Mouse (Mus musculus) MEL (cell line): ENCODE measurements around the gene Ablim1. TPM values are rescaled to one million over a fixed set of nuclear protein-coding genes. Genes with fewer than 3 reads are reported as not detected.

Source experiments
- DNase-seq: peaks from one replicate; pipeline ENCODE4 v3.0.0; 2011; ENCODE audit warnings: low read depth, low spot score
- H3K27ac ChIP-seq: 2 replicates; pipeline ENCODE4 v1.5.1; 2012; ENCODE audit warnings: low read depth, mild to moderate bottlenecking, control low read depth, low read length, moderate library complexity; ENCODE audit not compliant: control insufficient read depth
- H3K27me3 ChIP-seq, 2 experiments: fragments of 150-350 bp in 1 of 2; sonication (generic) in 1 of 2; 2 replicates each; pipeline ENCODE4 v1.6.1; 2012; ENCODE audit warnings: low read length in 2 of 2, mild to moderate bottlenecking in 2 of 2, improper control_type of control experiment in 1 of 2, moderate library complexity in 1 of 2; ENCODE audit not compliant: insufficient read depth in 2 of 2, control insufficient read depth in 1 of 2
- H3K36me3 ChIP-seq, 2 experiments: 2 replicates each; pipeline ENCODE4 v1.6.1; 2012 to 2014; ENCODE audit warnings: low read length in 2 of 2, improper control_type of control experiment in 1 of 2, inconsistent platforms in 1 of 2, mild to moderate bottlenecking in 1 of 2; ENCODE audit not compliant: insufficient read depth in 2 of 2, control insufficient read depth in 1 of 2
- H3K4me1 ChIP-seq, 2 experiments: fragments of 150-350 bp in 1 of 2; sonication (generic) in 1 of 2; 2 replicates each; pipeline ENCODE4 v1.6.1; 2012; ENCODE audit warnings: low read length in 2 of 2, improper control_type of control experiment in 1 of 2, mild to moderate bottlenecking in 1 of 2; ENCODE audit not compliant: insufficient read depth in 2 of 2, control insufficient read depth in 1 of 2
- H3K4me3 ChIP-seq, 2 experiments: fragments of 150-350 bp in 1 of 2; sonication (generic) in 1 of 2; 2 replicates each; pipeline ENCODE4 v1.5.1; 2012; ENCODE audit warnings: low read depth in 2 of 2, low read length in 2 of 2, mild to moderate bottlenecking in 2 of 2, moderate library complexity in 2 of 2, control low read depth in 1 of 2, improper control_type of control experiment in 1 of 2; ENCODE audit not compliant: control insufficient read depth in 1 of 2, insufficient read depth in 1 of 2
- H3K79me2 ChIP-seq: 2 replicates; pipeline ENCODE4 v1.6.1; 2012; ENCODE audit warnings: mild to moderate bottlenecking, low read length, moderate library complexity; ENCODE audit not compliant: control insufficient read depth, poor library complexity, insufficient read depth
- H3K9ac ChIP-seq: 2 replicates; pipeline ENCODE4 v1.6.1; 2012; ENCODE audit warnings: low read depth, mild to moderate bottlenecking, control low read depth, low read length, moderate library complexity; ENCODE audit not compliant: control insufficient read depth, poor library complexity, severe bottlenecking
- H3K9me3 ChIP-seq: fragments of 150-350 bp; sonication (generic); replicated peaks from 2 replicates; pipeline ENCODE4 v1.6.1; 2012; ENCODE audit warnings: mild to moderate bottlenecking, low read length, improper control_type of control experiment, moderate library complexity; ENCODE audit not compliant: insufficient read depth
- BHLHE40 ChIP-seq: IDR thresholded peaks from 2 replicates; pipeline ENCODE4 v1.6.1; 2012; ENCODE audit warnings: low read depth, mild to moderate bottlenecking, inconsistent platforms, low read length, improper control_type of control experiment, borderline replicate concordance
- CHD1 ChIP-seq: IDR thresholded peaks from 2 replicates; pipeline ENCODE4 v1.6.1; 2012; ENCODE audit warnings: low read depth, mild to moderate bottlenecking, inconsistent platforms, low read length, improper control_type of control experiment
- CHD2 ChIP-seq: IDR thresholded peaks from 2 replicates; pipeline ENCODE4 v1.6.1; 2011; ENCODE audit warnings: low read length, improper control_type of control experiment
- CTCF ChIP-seq, 3 experiments: IDR thresholded peaks in 2 of 3; conservative IDR thresholded peaks in 1 of 3; 2 replicates each; pipeline ENCODE4 v1.5.1; 2011 to 2012; ENCODE audit warnings: low read length in 3 of 3, low read depth in 2 of 3, mild to moderate bottlenecking in 2 of 3, improper control_type of control experiment in 1 of 3, inconsistent platforms in 1 of 3, mixed read lengths in 1 of 3, moderate library complexity in 1 of 3; ENCODE audit not compliant: control insufficient read depth in 1 of 3, insufficient read depth in 1 of 3, poor library complexity in 1 of 3, severe bottlenecking in 1 of 3
- E2F4 ChIP-seq: IDR thresholded peaks from 2 replicates; pipeline ENCODE4 v1.6.1; 2011; ENCODE audit warnings: low read depth, low read length, improper control_type of control experiment, borderline replicate concordance
- EP300 ChIP-seq, 2 experiments: IDR thresholded peaks; 2 replicates each; pipeline ENCODE4 v1.6.1; 2011; ENCODE audit warnings: improper control_type of control experiment in 2 of 2, low read length in 2 of 2, low read depth in 1 of 2, mild to moderate bottlenecking in 1 of 2
- GABPA ChIP-seq: IDR thresholded peaks from 2 replicates; pipeline ENCODE4 v1.6.1; 2012; ENCODE audit warnings: low read depth, mild to moderate bottlenecking, inconsistent platforms, low read length, improper control_type of control experiment, moderate library complexity
- HCFC1 ChIP-seq: IDR thresholded peaks from 2 replicates; pipeline ENCODE4 v1.6.1; 2012; ENCODE audit warnings: low read depth, mild to moderate bottlenecking, inconsistent platforms, low read length, improper control_type of control experiment, moderate library complexity
- KAT2A ChIP-seq: conservative IDR thresholded peaks from 2 replicates; pipeline ENCODE4 v1.6.1; 2012; ENCODE audit warnings: low read depth, low read length, improper control_type of control experiment, inconsistent platforms
- MXI1 ChIP-seq: IDR thresholded peaks from 2 replicates; pipeline ENCODE4 v1.6.1; 2011; ENCODE audit warnings: mild to moderate bottlenecking, low read depth, low read length, improper control_type of control experiment
- MYC ChIP-seq: IDR thresholded peaks from 2 replicates; pipeline ENCODE4 v1.6.1; 2011; ENCODE audit warnings: low read depth, mild to moderate bottlenecking, low read length, improper control_type of control experiment, moderate library complexity
- NELFE ChIP-seq: IDR thresholded peaks from 2 replicates; pipeline ENCODE4 v1.6.1; 2011; ENCODE audit warnings: low read depth, low read length, improper control_type of control experiment
- RCOR1 ChIP-seq: IDR thresholded peaks from 2 replicates; pipeline ENCODE4 v1.6.1; 2012; ENCODE audit warnings: low read depth, mild to moderate bottlenecking, inconsistent platforms, low read length, improper control_type of control experiment
- SIN3A ChIP-seq: IDR thresholded peaks from 2 replicates; pipeline ENCODE4 v1.6.1; 2012; ENCODE audit warnings: low read length, improper control_type of control experiment, inconsistent platforms
- TAL1 ChIP-seq: IDR thresholded peaks from 2 replicates; pipeline ENCODE4 v1.6.1; 2012; ENCODE audit warnings: mild to moderate bottlenecking, inconsistent platforms, low read length, moderate library complexity, mixed read lengths
- TCF12 ChIP-seq: IDR thresholded peaks from 2 replicates; pipeline ENCODE4 v1.6.1; 2014; ENCODE audit warnings: low read depth, mild to moderate bottlenecking, inconsistent platforms, low read length, improper control_type of control experiment, moderate library complexity
- ZC3H11A ChIP-seq: IDR thresholded peaks from 2 replicates; pipeline ENCODE4 v1.6.1; 2012; ENCODE audit warnings: low read depth, mild to moderate bottlenecking, inconsistent platforms, low read length, improper control_type of control experiment
- ZKSCAN1 ChIP-seq: IDR thresholded peaks from 2 replicates; pipeline ENCODE4 v1.6.1; 2012; ENCODE audit warnings: low read depth, mild to moderate bottlenecking, inconsistent platforms, low read length, improper control_type of control experiment, moderate library complexity
- polyA plus RNA-seq, 2 experiments: library from polyadenylated mRNA; stranded (reverse) in 1 of 2; unstranded in 1 of 2; fragments of >175 nt in 1 of 2; fragments of >200 nt in 1 of 2; gene quantifications; 2 replicates each; pipeline versions ENCODE4 v1.2.1 to v1.2.4; 2012; ENCODE audit warnings: low replicate concordance in 2 of 2, low read depth in 1 of 2; ENCODE audit not compliant: insufficient read length in 2 of 2, insufficient read depth in 1 of 2, missing spikeins in 1 of 2
- total RNA-seq: library from RNA; depleted of rRNA; stranded (reverse); fragments of 300-350 nt; gene quantifications from 2 replicates; pipeline ENCODE4 v1.2.3, GENCODE M21; 2012

Gene Ablim1
- total and polyA plus RNA-seq, 3 experiments = not detected

GRCm38 (mm10) chr19:57055215-57056120, 259.3 kb downstream of the Ablim1 start:
- Histone ChIP-seq H3K27me3 (no peaks in the 10 kb centered on the region; a peak in 1 of 4 replicates), H3K36me3 (no peaks in the 10 kb centered on the region), H3K27ac (no peak overlapping the region), H3K4me1 (no peaks in the 10 kb centered on the region), H3K9me3 (no peaks in the 10 kb centered on the region), H3K4me3 (no peak overlapping the region), H3K9ac (no peak overlapping the region)
- TF ChIP-seq GABPA (no peak), CHD1 (no peak), RCOR1 (no peak), CHD2 (no peak), TCF12 (no peak), KAT2A (no peak)
- TF ChIP-seq, all 39 proteins: peak for 0
- DNase-seq = no peak
- no peaks in the 10 kb centered on the region for H3K79me2 ChIP-seq

GRCm38 (mm10) chr19:57052959-57053358, 261.8 kb downstream of the Ablim1 start:
- no peaks in the 10 kb centered on the region for H3K79me2 ChIP-seq
- no peak overlapping the region for H3K27ac ChIP-seq
- no peak overlapping the region for H3K4me3 ChIP-seq
- no peak for DNase-seq
- no peaks in the 10 kb centered on the region for H3K4me1 ChIP-seq
- no peaks in the 10 kb centered on the region for H3K9me3 ChIP-seq
- H3K9ac ChIP-seq = no peak overlapping the region
- H3K27me3 ChIP-seq = no peaks in the 10 kb centered on the region; a peak in 1 of 4 replicates
- TF ChIP-seq MYC = no peak
- no peak for TF ChIP-seq BHLHE40
- no peak for TF ChIP-seq GABPA
- no peak for TF ChIP-seq MXI1
- no peak for TF ChIP-seq TAL1
- H3K36me3 ChIP-seq = no peaks in the 10 kb centered on the region

GRCm38 (mm10) chr19:57052016-57052415, 262.7 kb downstream of the Ablim1 start:
- Histone ChIP-seq H3K9me3 (no peaks in the 10 kb centered on the region), H3K4me3 (no peak overlapping the region), H3K9ac (no peak overlapping the region), H3K36me3 (no peaks in the 10 kb centered on the region), H3K27ac (no peak overlapping the region), H3K27me3 (no peaks in the 10 kb centered on the region; a peak in 1 of 4 replicates), H3K4me1 (no peaks in the 10 kb centered on the region), H3K79me2 (no peaks in the 10 kb centered on the region)
- no peak for DNase-seq
- no peak for TF ChIP-seq RCOR1
- TF ChIP-seq ZKSCAN1 = no peak
- TF ChIP-seq ZC3H11A = no peak
- no peak for TF ChIP-seq HCFC1
- TF ChIP-seq EP300 (IDR thresholded peaks at IDR 0.05; ENCODE audit: low read depth in 1 of 2, low read length in 2 of 2) = no peak
- TF ChIP-seq TAL1 = no peak
- no peak for TF ChIP-seq E2F4
- TF ChIP-seq SIN3A = no peak
- TF ChIP-seq NELFE = no peak
- TF ChIP-seq CTCF (IDR thresholded peaks at IDR 0.05 in 2 of 3, conservative IDR thresholded peaks at IDR 0.05 in 1 of 3; ENCODE audit: control insufficient read depth in 1 of 3, insufficient read depth in 1 of 3, low read depth in 2 of 3, low read length in 3 of 3, poor library complexity in 1 of 3, severe bottlenecking in 1 of 3) = no peak
